Mouse (Mus musculus) midbrain, embryonic 11.5 days (tissue): ENCODE results near the gene Bhlhe23. TPM values are rescaled to one million over a fixed set of nuclear protein-coding genes. Genes with fewer than 3 reads are reported as not detected.

Experiments
- ATAC-seq: fragments of 200-750 bp; cut with Nextera tagmentation; 2 replicates; pipeline ENCODE4 v1.8.0; 2017; ENCODE audit warnings: moderate TSS enrichment, moderate library complexity; ENCODE audit not compliant: low FRiP score
- DNase-seq: peaks from one replicate; pipeline ENCODE4 v3.0.0; 2015; ENCODE audit warnings: low spot score; ENCODE audit errors: missing footprints
- H3K27ac ChIP-seq: fragments of 300-500 bp; sonication (generic); 2 replicates; pipeline ENCODE4 v1.5.1; 2014; ENCODE audit warnings: low read depth, low read length
- H3K27me3 ChIP-seq: fragments of 300-500 bp; sonication (generic); 2 replicates; pipeline ENCODE4 v1.6.1; 2014; ENCODE audit warnings: mild to moderate bottlenecking, low read length, moderate library complexity, mixed read lengths; ENCODE audit not compliant: control insufficient read depth, insufficient read depth
- H3K36me3 ChIP-seq: fragments of 300-500 bp; sonication (generic); 2 replicates; pipeline ENCODE4 v1.6.1; 2014; ENCODE audit warnings: mild to moderate bottlenecking, low read length, moderate library complexity, mixed read lengths; ENCODE audit not compliant: control insufficient read depth, insufficient read depth
- H3K4me1 ChIP-seq: fragments of 300-500 bp; sonication (generic); 2 replicates; pipeline ENCODE4 v1.6.1; 2014; ENCODE audit warnings: low read length; ENCODE audit not compliant: control insufficient read depth, insufficient read depth
- H3K4me2 ChIP-seq: fragments of 300-500 bp; sonication (generic); 2 replicates; pipeline ENCODE4 v1.6.1; 2014; ENCODE audit warnings: mild to moderate bottlenecking, moderate library complexity
- H3K4me3 ChIP-seq: fragments of 300-500 bp; sonication (generic); 2 replicates; pipeline ENCODE4 v1.5.1; 2014; ENCODE audit warnings: low read depth, low read length
- H3K9ac ChIP-seq: fragments of 300-500 bp; sonication (generic); 2 replicates; pipeline ENCODE4 v1.6.1; 2014; ENCODE audit warnings: low read length
- H3K9me3 ChIP-seq: fragments of 300-500 bp; sonication (generic); 2 replicates; pipeline ENCODE4 v1.6.1; 2016; ENCODE audit warnings: low read length; ENCODE audit not compliant: control insufficient read depth
- WGBS: fragments of 180-500 bp; shearing (Covaris S2); extraction: QIAGEN DNeasy Blood & Tissue Kit; methylation state at CpG from one replicate; pipeline ENCODE4 v1.1.7; 2014; 5-methylcytosine and 5-hydroxymethylcytosine counted together
- polyA plus RNA-seq: library from polyadenylated mRNA; unstranded; fragments of >200 nt; fragmentation: Nextera tagmentation; extraction: Ambion mirVana; gene quantifications from 2 replicates; pipeline ENCODE4 v1.2.1, GENCODE M21; 2014

Bhlhe23 gene
- polyA plus RNA-seq = 22.2 and 23.5 TPM in 2 replicates

DNA sequence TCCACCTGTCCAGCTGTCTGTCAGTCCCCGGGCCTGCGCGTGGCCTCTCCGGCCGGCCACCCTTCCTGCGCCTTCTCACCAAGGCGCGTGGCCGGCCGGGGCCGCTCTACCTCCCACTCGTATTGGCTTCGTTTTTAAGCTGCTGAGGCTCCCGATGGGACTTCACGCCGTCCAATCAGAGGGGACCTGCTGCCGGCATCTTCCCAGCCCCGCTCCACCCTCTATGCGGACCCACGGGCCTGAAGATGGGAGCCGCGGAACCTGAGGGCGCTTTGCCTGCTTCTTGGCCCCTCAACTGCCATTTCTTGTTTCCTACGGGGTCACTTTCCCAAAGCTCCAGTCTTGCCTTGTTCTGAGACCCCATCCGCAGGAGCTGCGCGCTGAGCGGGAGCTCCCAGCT lies at the start of gene Bhlhe23:
TSS of gene Bhlhe23 (minus strand) at position 108 of the 400 bp plus-strand sequence.
- Histone ChIP-seq H3K27ac (no peak within 1 kb of the TSS), H3K9me3 (no peaks in the 10 kb centered on the region), H3K4me1 (no peaks in the 10 kb centered on the region), H3K36me3 (no peaks in the 10 kb centered on the region), H3K9ac (no peak within 1 kb of the TSS), H3K27me3 (peaks cover 61% of the 10 kb centered on the region), H3K4me3 (peak within 1 kb of the TSS; percentile 30), H3K4me2 (peak within 1 kb of the TSS; percentile 31)
- ATAC-seq (no peak), DNase-seq (peak; percentile 90)
- 2% methylated on average over 28 of the region's 28 CpGs for WGBS

DNA sequence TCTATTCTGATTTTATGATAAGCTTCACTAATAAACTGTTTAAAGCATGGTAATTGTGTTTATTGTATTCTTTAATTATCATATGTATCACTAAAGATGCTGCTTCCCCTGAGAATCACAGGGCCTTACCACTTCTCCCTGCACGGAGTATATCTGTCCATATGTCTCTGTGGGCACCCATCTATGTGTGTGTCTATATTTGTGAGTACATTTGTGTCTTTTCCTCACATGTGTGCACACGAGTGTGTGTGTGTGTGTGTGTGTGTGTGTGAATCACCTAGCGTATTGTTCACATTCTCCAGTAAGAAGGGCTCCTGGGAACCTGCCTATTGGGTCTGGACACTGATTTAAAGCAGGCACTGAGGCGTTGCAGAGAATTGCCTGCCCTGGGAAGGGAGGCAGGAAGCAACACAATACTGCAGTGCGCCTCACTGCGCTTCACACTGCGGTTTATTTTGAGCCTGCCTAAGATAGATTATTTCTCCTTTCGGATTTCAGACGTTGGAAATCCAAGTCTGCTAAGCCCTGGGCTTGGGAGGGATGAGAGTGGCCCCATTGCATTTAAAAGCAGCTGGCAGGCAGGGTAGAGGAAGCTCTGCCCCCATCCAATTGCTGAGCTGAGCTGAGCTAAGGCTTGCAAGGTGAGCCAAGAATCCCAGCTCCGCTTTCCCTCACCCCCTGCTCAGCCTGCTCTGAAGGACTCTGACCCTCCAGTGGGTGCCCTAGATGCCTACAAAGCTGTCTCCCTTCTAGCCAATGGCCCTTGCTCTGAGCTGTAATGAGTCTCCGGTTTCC lies 48.6 kb upstream of the Bhlhe23 start:
- Histone ChIP-seq H3K9ac (no peak overlapping the region), H3K4me2 (no peak overlapping the region), H3K9me3 (no peaks in the 10 kb centered on the region), H3K4me3 (no peak overlapping the region), H3K4me1 (no peaks in the 10 kb centered on the region), H3K27ac (peak overlapping the region; percentile 0; the same call in 1 of the 2 replicates), H3K36me3 (no peaks in the 10 kb centered on the region), H3K27me3 (no peaks in the 10 kb centered on the region)
- peak; percentile 65; the same call in 1 of the 2 replicates for ATAC-seq
- DNase-seq = no peak
- WGBS = 28% methylated on average over 11 of the region's 11 CpGs

DNA sequence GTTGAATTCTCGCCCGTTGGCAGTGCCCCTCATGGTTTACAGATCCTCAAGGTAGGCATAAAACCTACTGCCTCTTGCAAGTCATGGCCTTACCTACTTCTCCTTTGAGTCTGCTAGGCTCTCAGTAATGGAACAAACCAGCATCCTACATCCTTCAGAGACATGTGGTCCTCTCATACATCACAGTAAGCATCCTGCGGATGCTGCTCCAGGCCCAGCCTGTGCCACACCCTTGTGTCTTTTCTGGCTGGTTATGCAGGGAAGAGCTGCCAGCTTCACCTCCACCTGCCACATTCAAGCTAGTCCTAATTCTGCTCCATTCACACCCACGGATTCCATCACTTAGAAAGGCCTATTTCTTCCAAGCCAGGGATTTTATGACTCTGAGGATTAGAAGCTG lies 48.0 kb upstream of the Bhlhe23 start:
- 79% methylated on average over 4 of the region's 4 CpGs for WGBS
- H3K9ac ChIP-seq = no peak overlapping the region
- no peaks in the 10 kb centered on the region for H3K4me1 ChIP-seq
- no peak overlapping the region for H3K4me3 ChIP-seq
- H3K27ac ChIP-seq = no peak overlapping the region
- no peaks in the 10 kb centered on the region for H3K9me3 ChIP-seq
- H3K4me2 ChIP-seq = no peak overlapping the region
- no peaks in the 10 kb centered on the region for H3K27me3 ChIP-seq
- H3K36me3 ChIP-seq = no peaks in the 10 kb centered on the region
- DNase-seq (no peak), ATAC-seq (no peak)

DNA sequence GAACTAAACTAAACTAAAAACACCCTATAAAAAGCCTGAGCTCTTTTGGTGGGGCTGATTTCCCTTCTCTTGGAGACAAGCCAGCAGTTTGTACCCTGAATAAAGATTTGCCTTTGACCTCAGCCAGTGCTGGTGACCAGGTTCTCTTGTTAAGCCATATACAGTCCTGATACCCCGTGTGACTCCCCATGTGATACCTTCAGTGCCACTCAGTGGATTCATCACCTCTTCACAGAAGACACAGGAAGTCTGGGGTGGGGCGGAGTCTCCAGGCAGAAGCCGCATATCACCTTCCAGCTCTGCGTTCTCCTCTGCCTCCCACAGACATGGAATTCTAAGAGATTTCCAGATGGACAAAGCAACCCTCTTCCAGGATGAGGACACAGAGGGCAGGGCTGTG lies 47.4 kb upstream of the Bhlhe23 start:
- WGBS = 83% methylated on average over 4 of the region's 4 CpGs
- Histone ChIP-seq H3K27ac (no peak overlapping the region), H3K4me3 (no peak overlapping the region), H3K4me1 (no peaks in the 10 kb centered on the region), H3K9me3 (no peaks in the 10 kb centered on the region), H3K4me2 (no peak overlapping the region), H3K36me3 (no peaks in the 10 kb centered on the region), H3K9ac (no peak overlapping the region), H3K27me3 (no peaks in the 10 kb centered on the region)
- DNase-seq (peak; percentile 61), ATAC-seq (no peak)

DNA sequence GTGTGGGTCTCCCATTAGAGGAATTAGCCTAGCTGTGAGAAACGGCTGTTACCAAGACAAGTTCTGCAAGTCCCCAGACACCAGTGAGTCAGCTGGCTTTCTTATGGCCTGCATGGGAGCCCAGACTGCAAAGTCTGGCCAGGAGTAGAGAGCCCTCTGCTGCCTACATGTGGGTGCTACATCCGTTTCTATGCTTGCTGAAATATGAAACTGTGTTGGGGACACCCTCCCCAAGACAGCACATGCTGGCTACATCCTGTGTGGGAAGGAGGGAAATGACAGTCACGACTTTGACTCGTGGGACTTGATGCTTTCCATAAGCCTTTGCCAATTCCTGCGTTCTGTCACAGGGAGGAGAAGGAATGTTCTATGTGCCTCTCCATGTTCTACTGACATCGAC lies 45.8 kb upstream of the Bhlhe23 start:
- H3K9ac ChIP-seq = no peak overlapping the region
- no peak for DNase-seq
- WGBS = 45% methylated on average over 6 of the region's 6 CpGs

DNA sequence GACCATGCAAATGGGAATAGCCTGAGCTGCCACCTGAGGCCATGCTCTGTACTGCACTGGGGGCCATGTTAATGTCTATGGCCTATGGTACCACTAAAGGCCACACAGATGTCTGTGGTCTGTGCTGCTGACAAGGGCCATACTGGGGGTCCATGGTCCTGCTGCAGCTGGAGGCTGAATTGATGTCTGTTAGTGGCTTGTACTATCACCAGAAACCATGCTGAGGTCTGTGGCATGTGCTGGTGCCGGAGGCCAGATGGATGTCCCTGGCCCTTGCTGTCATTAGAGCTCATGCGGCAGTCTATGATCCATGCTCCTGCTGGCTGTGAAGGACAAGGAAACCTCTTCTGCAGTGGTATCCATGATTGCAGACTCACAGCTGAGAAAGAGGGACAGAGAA lies 42.8 kb upstream of the Bhlhe23 start:
- no peak for ATAC-seq
- peak; percentile 21 for DNase-seq
- no peak overlapping the region for H3K9ac ChIP-seq
- H3K4me2 ChIP-seq = no peak overlapping the region
- no peaks in the 10 kb centered on the region for H3K9me3 ChIP-seq
- no peak overlapping the region for H3K4me3 ChIP-seq
- H3K27ac ChIP-seq = no peak overlapping the region
- H3K4me1 ChIP-seq = no peaks in the 10 kb centered on the region
- 85% methylated on average over 2 of the region's 2 CpGs for WGBS
- no peaks in the 10 kb centered on the region for H3K27me3 ChIP-seq
- H3K36me3 ChIP-seq = no peaks in the 10 kb centered on the region

More for the DNA sequence above, 45.8 kb upstream of the Bhlhe23 start:
- H3K4me2 ChIP-seq = no peak overlapping the region
- peak; percentile 46; the same call in 1 of the 2 replicates for ATAC-seq
- no peaks in the 10 kb centered on the region for H3K9me3 ChIP-seq
- no peaks in the 10 kb centered on the region for H3K4me1 ChIP-seq
- H3K27me3 ChIP-seq = no peaks in the 10 kb centered on the region
- H3K4me3 ChIP-seq = no peak overlapping the region
- no peak overlapping the region for H3K27ac ChIP-seq
- H3K36me3 ChIP-seq = no peaks in the 10 kb centered on the region

DNA sequence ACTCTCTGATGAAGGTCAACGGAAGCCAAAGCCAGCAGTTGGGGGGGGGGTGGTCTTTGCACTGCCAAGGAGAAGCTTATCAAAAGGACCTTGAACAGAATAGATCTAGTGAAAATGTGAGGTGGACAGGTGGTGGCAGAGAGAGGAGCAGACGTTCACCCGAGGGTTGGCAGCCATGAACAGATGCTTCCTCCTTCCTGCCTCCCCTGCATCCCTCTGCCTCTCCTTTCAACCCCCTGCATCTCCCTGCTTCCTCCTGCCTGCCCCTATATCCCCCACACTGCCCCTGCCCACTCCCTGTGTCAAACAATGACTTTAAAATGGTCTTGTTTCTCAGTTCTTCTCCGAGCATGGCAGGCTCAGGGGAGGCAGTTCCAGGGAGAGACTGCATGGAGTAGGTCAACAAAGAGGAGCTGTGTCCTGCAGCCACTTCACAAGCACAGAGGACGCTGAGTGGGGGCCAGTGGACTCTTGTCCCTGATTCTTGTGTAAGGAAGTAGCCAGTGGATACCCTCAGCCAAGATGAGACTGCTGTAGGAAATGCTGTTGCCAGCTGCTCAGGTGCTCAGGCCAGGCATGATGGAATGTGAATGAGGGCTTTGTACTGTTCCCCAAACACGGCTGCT lies 39.9 kb upstream of the Bhlhe23 start:
- DNase-seq (peak; percentile 21), ATAC-seq (no peak)
- no peaks in the 10 kb centered on the region for H3K36me3 ChIP-seq
- no peak overlapping the region for H3K9ac ChIP-seq
- no peak overlapping the region for H3K4me2 ChIP-seq
- WGBS = 72% methylated on average over 6 of the region's 6 CpGs
- no peak overlapping the region for H3K4me3 ChIP-seq
- H3K4me1 ChIP-seq = no peaks in the 10 kb centered on the region
- H3K27ac ChIP-seq = no peak overlapping the region
- H3K27me3 ChIP-seq = no peaks in the 10 kb centered on the region
- no peaks in the 10 kb centered on the region for H3K9me3 ChIP-seq

DNA sequence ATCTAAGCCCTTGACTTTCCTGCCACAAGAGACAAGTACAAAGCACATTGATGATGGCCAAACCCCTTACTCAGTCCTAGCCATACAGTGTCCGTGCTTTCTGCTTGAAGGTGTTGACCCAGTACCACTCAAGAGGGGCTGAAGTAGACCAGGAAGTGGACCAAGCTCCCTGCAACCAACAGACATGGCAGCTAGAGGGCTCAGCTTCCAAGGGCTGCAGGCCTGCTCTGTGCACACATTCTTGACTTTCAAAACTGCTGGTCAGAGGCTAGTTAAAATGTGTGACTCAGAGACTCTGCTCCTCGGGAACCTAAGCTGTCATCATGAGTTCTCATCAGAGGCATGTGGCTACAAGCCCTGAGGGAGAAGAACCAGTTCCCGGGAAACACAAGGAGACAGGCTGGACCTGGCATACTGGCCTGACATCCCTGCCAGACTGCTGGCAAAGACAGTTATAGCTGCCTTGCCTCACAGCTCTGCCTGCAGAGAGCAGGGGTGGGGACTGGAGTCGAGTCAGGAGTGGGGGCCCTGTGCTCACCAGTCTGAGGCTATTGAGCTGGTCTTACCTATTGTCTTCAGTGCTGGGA lies 37.4 kb upstream of the Bhlhe23 start:
- H3K36me3 ChIP-seq = no peaks in the 10 kb centered on the region
- DNase-seq (peak; percentile 72), ATAC-seq (no peak)
- H3K27me3 ChIP-seq = no peaks in the 10 kb centered on the region
- H3K4me2 ChIP-seq = no peak overlapping the region
- 77% methylated on average over 4 of the region's 4 CpGs for WGBS
- H3K27ac ChIP-seq = no peak overlapping the region
- no peak overlapping the region for H3K4me3 ChIP-seq
- H3K9me3 ChIP-seq = no peaks in the 10 kb centered on the region
- H3K9ac ChIP-seq = no peak overlapping the region
- H3K4me1 ChIP-seq = no peaks in the 10 kb centered on the region

DNA sequence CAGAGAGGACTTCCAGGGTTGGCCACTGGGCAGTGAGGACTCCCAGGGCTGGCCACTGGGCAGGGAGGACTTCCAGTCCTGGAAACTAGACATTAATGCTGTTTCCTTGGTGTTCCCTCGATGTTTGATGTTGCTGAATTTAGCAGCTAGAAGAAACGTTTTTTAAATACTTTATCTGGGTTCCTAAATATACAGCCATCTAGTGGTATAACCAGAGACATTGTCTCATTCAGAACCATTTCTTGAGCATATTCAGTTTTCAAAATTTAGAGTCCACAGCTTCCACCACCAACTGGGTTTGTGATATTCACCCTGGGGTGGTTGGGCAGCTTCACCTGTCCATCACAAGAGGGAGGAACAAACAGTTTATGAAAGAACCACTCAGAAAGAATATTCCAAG lies 34.3 kb upstream of the Bhlhe23 start:
- no peaks in the 10 kb centered on the region for H3K9me3 ChIP-seq
- no peak for DNase-seq
- H3K9ac ChIP-seq = no peak overlapping the region
- H3K27ac ChIP-seq = no peak overlapping the region
- ATAC-seq = no peak
- H3K4me2 ChIP-seq = no peak overlapping the region
- H3K36me3 ChIP-seq = no peaks in the 10 kb centered on the region
- H3K4me3 ChIP-seq = no peak overlapping the region
- no peaks in the 10 kb centered on the region for H3K4me1 ChIP-seq
- H3K27me3 ChIP-seq = no peaks in the 10 kb centered on the region
- 68% methylated on average over 2 of the region's 2 CpGs for WGBS
